Mouse (Mus musculus) liver, embryonic 13.5 days (tissue): Measurements from ENCODE around the gene Prr18. TPM values are rescaled to one million over a fixed set of nuclear protein-coding genes. Genes with fewer than 3 reads are reported as not detected.

ENCODE experiments used
- polyA plus RNA-seq: library from polyadenylated mRNA; unstranded; fragments of >200 nt; fragmentation: Nextera tagmentation; extraction: Ambion mirVana; gene quantifications from 2 replicates; pipeline ENCODE4 v1.2.1, GENCODE M21; 2015

The Prr18 gene
- polyA plus RNA-seq, 1 experiment from 2014 or later, result 0.09 TPM

Other genes with a start within 250 kb of the Prr18 start
- not detected in 2 replicates for gene Gm49673, start 189.7 kb upstream of the Prr18 start, polyA plus RNA-seq
- gene Rnaset2a, start 189.4 kb upstream of the Prr18 start, polyA plus RNA-seq, result 15.2 and 17.1 TPM in 2 replicates
- gene Fgfr1op, start 172.0 kb upstream of the Prr18 start, polyA plus RNA-seq, result 13.4 and 17.4 TPM in 2 replicates
- 0.10 TPM in 1 of 2 replicates, not detected in the other for gene Ccr6, start 101.4 kb upstream of the Prr18 start, polyA plus RNA-seq
- 125 and 127 TPM in 2 replicates for gene Mpc1, start 54.6 kb upstream of the Prr18 start, polyA plus RNA-seq
- 56.6 and 62.3 TPM in 2 replicates for gene Sft2d1, start 26.4 kb upstream of the Prr18 start, polyA plus RNA-seq
- 0.09 TPM in 1 of 2 replicates, not detected in the other for gene T2, start 18.5 kb downstream of the Prr18 start, polyA plus RNA-seq
- gene T, start 97.0 kb downstream of the Prr18 start, polyA plus RNA-seq, result not detected in 2 replicates
- gene Pde10a, start 187.9 kb downstream of the Prr18 start, polyA plus RNA-seq, result 0.31 and 0.39 TPM in 2 replicates
- not detected in 2 replicates for gene Gm17087, start 229.5 kb downstream of the Prr18 start, polyA plus RNA-seq